16 mouse cellular contexts compared by ENCODE assay signal in genomic region chr4:148517809-148518208, GRCm38 (mm10). TPM values are rescaled to one million over a fixed set of nuclear protein-coding genes. Genes with fewer than 3 reads are reported as not detected.
A peak's percentile ranks its signal among the peaks of the same experiment; 100 is the strongest.
DNase-seq lines count a peak whose midpoint lies in the region; ATAC-seq and TF ChIP-seq lines count a peak whose summit lies in the region.
"Had no signal": no experiment of that assay in that cellular context is flagged by ENCODE, and none has a peak within 500 bp of the region (broad histone marks: within the 10 kb centered on the region; RNA-seq: fewer than 3 reads in every experiment).

No protein-coding gene starts in this region.

- no peak overlapping the region for H3K4me3 ChIP-seq in hindbrain, embryonic 10.5 days
- H3K4me3 ChIP-seq in hindbrain, embryonic 11.5 days (ENCODE audit: low read depth, low read length) = no peak overlapping the region
- no peak overlapping the region for H3K4me3 ChIP-seq in cortical plate, adult 2 months (ENCODE audit: insufficient read depth, low read length)
- no peak overlapping the region for H3K4me3 ChIP-seq in forebrain, postnatal 0 days (ENCODE audit: low read depth, low read length)
- H3K4me3 ChIP-seq in midbrain, embryonic 14.5 days (replicated peaks; ENCODE audit: low read depth, low read length) = no peak overlapping the region
- H3K4me3 ChIP-seq: limb, embryonic 12.5 days had no signal

- no peak for DNase-seq in hindbrain, embryonic 10.5 days (ENCODE audit: low spot score)
- no peak for DNase-seq in hindbrain, embryonic 11.5 days (ENCODE audit: low spot score)
- no peak for DNase-seq in forebrain, postnatal 0 days
- no peak for DNase-seq in midbrain, embryonic 14.5 days
- DNase-seq in spleen, adult 18-20 months = no peak
- DNase-seq in layer of hippocampus, adult 9-11 months = no peak
- DNase-seq: adrenal gland, adult 8-10 months; cerebellum, postnatal 36 days; gastrocnemius, postnatal 10 days; heart, postnatal 10 days; liver, postnatal 0 days; lung, postnatal 4 days had no signal

- H3K27ac ChIP-seq in hindbrain, embryonic 10.5 days = peak overlapping the region; percentile 57; the same call in 1 of the 2 replicates
- no peak overlapping the region for H3K27ac ChIP-seq in hindbrain, embryonic 11.5 days (ENCODE audit: low read depth, low read length)
- H3K27ac ChIP-seq in cortical plate, adult 2 months (ENCODE audit: insufficient read depth, low read length) = peak overlapping the region; percentile 24; the same call in 1 of the 2 replicates
- H3K27ac ChIP-seq in forebrain, postnatal 0 days (ENCODE audit: low read depth, low read length) = 0 out of 2 replicates have a peak overlapping the region, but pooled peaks have one; percentile 43
- peak overlapping the region; percentile 71 for H3K27ac ChIP-seq in midbrain, embryonic 14.5 days (replicated peaks; ENCODE audit: low read depth, low read length)
- H3K27ac ChIP-seq: limb, embryonic 12.5 days had no signal

- peaks cover 14% of the 10 kb centered on the region for H3K4me1 ChIP-seq in hindbrain, embryonic 10.5 days (replicated peaks)
- H3K4me1 ChIP-seq in hindbrain, embryonic 11.5 days (replicated peaks; ENCODE audit: control insufficient read depth, insufficient read depth, low read length) = no peaks in the 10 kb centered on the region
- H3K4me1 ChIP-seq in cortical plate, adult 2 months (ENCODE audit: control insufficient read depth, insufficient read depth, low read length) = peaks cover 11% of the 10 kb centered on the region
- no peaks in the 10 kb centered on the region for H3K4me1 ChIP-seq in forebrain, postnatal 0 days (ENCODE audit: insufficient read depth)
- H3K4me1 ChIP-seq in midbrain, embryonic 14.5 days (ENCODE audit: control insufficient read depth, insufficient read depth, low read length) = peaks cover 4% of the 10 kb centered on the region; the same call in 1 of the 2 replicates
- H3K4me1 ChIP-seq: limb, embryonic 12.5 days had no signal

- H3K27me3 ChIP-seq in hindbrain, embryonic 10.5 days (ENCODE audit: insufficient read depth, poor library complexity, severe bottlenecking) = no peaks in the 10 kb centered on the region
- H3K27me3 ChIP-seq in hindbrain, embryonic 11.5 days (ENCODE audit: control insufficient read depth, insufficient read depth, low read length) = no peaks in the 10 kb centered on the region
- H3K27me3 ChIP-seq in forebrain, postnatal 0 days (ENCODE audit: insufficient read depth, low read length) = no peaks in the 10 kb centered on the region
- H3K27me3 ChIP-seq in midbrain, embryonic 14.5 days (ENCODE audit: control insufficient read depth, insufficient read depth, low read length) = no peaks in the 10 kb centered on the region
- H3K27me3 ChIP-seq: CH12.LX; limb, embryonic 12.5 days; Patski had no signal

- H3K9ac ChIP-seq in hindbrain, embryonic 11.5 days (ENCODE audit: low read depth, low read length) = no peak overlapping the region
- no peak overlapping the region for H3K9ac ChIP-seq in forebrain, postnatal 0 days
- H3K9ac ChIP-seq in midbrain, embryonic 14.5 days (replicated peaks; ENCODE audit: low read length) = 0 out of 2 replicates have a peak overlapping the region, but pooled peaks have one; percentile 10
- H3K9ac ChIP-seq: limb, embryonic 12.5 days; liver, postnatal 0 days had no signal

- no peak for ATAC-seq in hindbrain, embryonic 11.5 days (ENCODE audit: low FRiP score)
- no peak for ATAC-seq in forebrain, postnatal 0 days
- ATAC-seq in midbrain, embryonic 14.5 days (ENCODE audit: low FRiP score, low TSS enrichment) = no peak
- ATAC-seq: liver, postnatal 0 days; Patski had no signal

- H3K4me2 ChIP-seq in hindbrain, embryonic 11.5 days (replicated peaks; ENCODE audit: low read depth, low read length) = no peak overlapping the region
- no peak overlapping the region for H3K4me2 ChIP-seq in forebrain, postnatal 0 days (ENCODE audit: low read depth)
- no peak overlapping the region for H3K4me2 ChIP-seq in midbrain, embryonic 14.5 days (ENCODE audit: low read length)
- H3K4me2 ChIP-seq: limb, embryonic 12.5 days had no signal

- H3K9me3 ChIP-seq in hindbrain, embryonic 10.5 days = no peaks in the 10 kb centered on the region
- no peaks in the 10 kb centered on the region for H3K9me3 ChIP-seq in hindbrain, embryonic 11.5 days (ENCODE audit: control insufficient read depth, low read length)
- no peaks in the 10 kb centered on the region for H3K9me3 ChIP-seq in forebrain, postnatal 0 days (ENCODE audit: low read length)
- no peaks in the 10 kb centered on the region for H3K9me3 ChIP-seq in midbrain, embryonic 14.5 days (ENCODE audit: control insufficient read depth, low read length)
- H3K9me3 ChIP-seq: limb, embryonic 12.5 days had no signal

- TF ChIP-seq POLR2A in cortical plate, adult 2 months (IDR thresholded peaks at IDR 0.05; ENCODE audit: extremely low read depth, insufficient read depth, low read length) = no peak

- H3K36me3 ChIP-seq in hindbrain, embryonic 10.5 days = peaks cover 94% of the 10 kb centered on the region
- H3K36me3 ChIP-seq in hindbrain, embryonic 11.5 days (ENCODE audit: control insufficient read depth, insufficient read depth, low read length) = peaks cover 14% of the 10 kb centered on the region
- peaks cover 67% of the 10 kb centered on the region for H3K36me3 ChIP-seq in forebrain, postnatal 0 days (ENCODE audit: insufficient read depth)
- peaks cover 83% of the 10 kb centered on the region for H3K36me3 ChIP-seq in midbrain, embryonic 14.5 days (ENCODE audit: control insufficient read depth, insufficient read depth, low read length)

- 65% methylated on average over 4 of the region's 4 CpGs for WGBS in hindbrain, embryonic 10.5 days
- 61% methylated on average over 4 of the region's 4 CpGs for WGBS in hindbrain, embryonic 11.5 days
- WGBS in forebrain, postnatal 0 days = 34% methylated on average over 4 of the region's 4 CpGs
- 36% methylated on average over 4 of the region's 4 CpGs for WGBS in midbrain, embryonic 14.5 days

- no peak for TF ChIP-seq CTCF in cortical plate, adult 2 months (IDR thresholded peaks at IDR 0.05; ENCODE audit: extremely low read depth, insufficient read depth, low read length)
- no peak for TF ChIP-seq CTCF in forebrain, postnatal 0 days (IDR thresholded peaks at IDR 0.05; ENCODE audit: low read depth)

RNA-seq across cellular contexts. Expression of gene Angptl7, which starts 17.5 kb away (rescaled TPM):
- 0.29 and 0.31 TPM in 2 replicates for polyA plus RNA-seq in hindbrain, embryonic 10.5 days (2016; fragmentation: Nextera tagmentation; extraction: Ambion mirVana)
- 0.28 and 0.33 TPM in 2 replicates for polyA plus RNA-seq in hindbrain, embryonic 11.5 days (2014; fragmentation: Nextera tagmentation; extraction: Ambion mirVana)
- polyA plus RNA-seq in cortical plate, adult 2 months (2012; rRNA removed) = 0.23 TPM in 2 replicates
- total RNA-seq in forebrain, postnatal 0 days (2014; rRNA removed) = 0.52 TPM in 1 of 2 replicates, not detected in the other
- polyA plus RNA-seq in forebrain, postnatal 0 days (2015; fragmentation: Nextera tagmentation; extraction: Ambion mirVana) = 0.21 and 0.33 TPM in 2 replicates
- 0.26 and 0.41 TPM in 2 replicates for polyA plus RNA-seq in midbrain, embryonic 14.5 days (2014; fragmentation: Nextera tagmentation; extraction: Ambion mirVana)
- total RNA-seq: CH12.LX had no signal

RNA-seq across cellular contexts. Expression of gene Exosc10, which starts 40.4 kb away (rescaled TPM):
- 92.9 and 97.4 TPM in 2 replicates for polyA plus RNA-seq in hindbrain, embryonic 10.5 days (2016; fragmentation: Nextera tagmentation; extraction: Ambion mirVana)
- 93.9 and 106 TPM in 2 replicates for polyA plus RNA-seq in hindbrain, embryonic 11.5 days (2014; fragmentation: Nextera tagmentation; extraction: Ambion mirVana)
- polyA plus RNA-seq in cortical plate, adult 2 months (2012; rRNA removed) = 38.4 and 38.5 TPM in 2 replicates
- total RNA-seq in forebrain, postnatal 0 days (2014; rRNA removed) = 70.4 and 80.0 TPM in 2 replicates
- 75.3 and 76.8 TPM in 2 replicates for polyA plus RNA-seq in forebrain, postnatal 0 days (2015; fragmentation: Nextera tagmentation; extraction: Ambion mirVana)
- polyA plus RNA-seq in midbrain, embryonic 14.5 days (2014; fragmentation: Nextera tagmentation; extraction: Ambion mirVana) = 76.5 and 93.2 TPM in 2 replicates
